Mouse (Mus musculus): ENCODE measurements around the gene Mgat5.

- TF ChIP-seq ZNF384 (IDR thresholded peaks at IDR 0.05; ENCODE audit: low read depth, low read length) (no peak), HCFC1 (IDR thresholded peaks at IDR 0.05; ENCODE audit: borderline replicate concordance, insufficient read depth, low read length) (no peak), MAFK (IDR thresholded peaks at IDR 0.05; ENCODE audit: insufficient read depth, low read depth, low read length) (no peak)
These were observed 147.4 kb downstream of the Mgat5 start for GRCm38 (mm10) chr1:127352131-127352793.
